Mouse (Mus musculus): ENCODE measurements around the gene Tcfl5. TPM values are rescaled to one million over a fixed set of nuclear protein-coding genes. Genes with fewer than 3 reads are reported as not detected.

The Tcfl5 gene
- total and polyA plus RNA-seq, 3 experiments: not detected

DNA sequence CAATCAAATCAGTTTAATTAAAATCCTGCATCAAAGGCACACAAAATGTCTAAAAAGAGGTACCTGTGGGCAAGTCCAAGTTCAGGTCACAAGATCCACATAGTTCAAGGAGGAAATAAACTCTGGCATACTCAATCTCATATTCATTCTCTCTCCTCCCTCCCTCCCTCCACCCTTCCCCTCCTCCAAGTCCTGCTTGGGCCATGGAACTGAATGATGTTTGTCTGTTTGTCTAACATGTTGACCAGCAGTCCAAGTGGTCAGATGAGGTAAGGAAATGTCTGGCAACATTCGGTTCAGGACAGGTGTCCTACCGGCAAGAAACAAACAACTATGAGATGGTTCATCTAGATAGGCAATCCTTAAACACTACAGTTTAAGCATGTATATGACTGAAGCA lies 34.2 kb upstream of the Tcfl5 start:
- no peak overlapping the region for H3K4me2 ChIP-seq (ENCODE audit: insufficient read depth, low read depth, poor library complexity, severe bottlenecking)
- 0 out of 2 replicates have a peak, but pooled peaks cover 3% of the 10 kb centered on the region for H3K79me2 ChIP-seq (replicated peaks; ENCODE audit: control insufficient read depth, extremely low read depth, insufficient read depth, poor library complexity, severe bottlenecking)
- H3K27me3 ChIP-seq (replicated peaks): no peaks in the 10 kb centered on the region
- dilution Hi-C loops (cut with MboI; ENCODE audit: extremely low pct_ligation_motif_present, extremely low pct_unique_long_range_greater_than_20kb, low sequenced_read_pairs) (no loop called here), in situ Hi-C loops (cut with MboI; ENCODE audit: low pct_ligation_motif_present, low pct_unique_long_range_greater_than_20kb, low sequenced_read_pairs) (no loop called here)
- H3K4me3 ChIP-seq (replicated peaks in 1 of 3; ENCODE audit: low read depth in 2 of 3, low read length in 2 of 3, poor library complexity in 1 of 3): no peak overlapping the region
- peaks cover 0 to 3% of the 10 kb centered on the region in 2 experiments; a peak in 1 of 4 replicates for H3K4me1 ChIP-seq (ENCODE audit: control insufficient read depth in 1 of 2, insufficient read depth in 2 of 2)
- no peak overlapping the region for H3K27ac ChIP-seq (ENCODE audit: insufficient read depth, low read depth)
- peaks cover 38 to 82% of the 10 kb centered on the region in 2 experiments for H3K36me3 ChIP-seq (replicated peaks in 1 of 2; ENCODE audit: control insufficient read depth in 1 of 2, insufficient read depth in 1 of 2, low read length in 1 of 2)
- no peaks in the 10 kb centered on the region for H3K9me3 ChIP-seq (replicated peaks; ENCODE audit: low read length)
- H3K9ac ChIP-seq (ENCODE audit: insufficient read depth, low read depth): no peak overlapping the region
- DNase-seq (ENCODE audit: extremely low read depth): no peak
- TF ChIP-seq JUN (IDR thresholded peaks at IDR 0.05; ENCODE audit: insufficient read depth, low read depth, low read length) (no peak), POLR2AphosphoS2 (IDR thresholded peaks at IDR 0.05; ENCODE audit: low read depth, low read length) (no peak), ZNF384 (IDR thresholded peaks at IDR 0.05; ENCODE audit: low read depth, low read length) (no peak), GABPA (IDR thresholded peaks at IDR 0.05; ENCODE audit: insufficient replicate concordance, low read depth, low read length) (no peak), CHD1 (IDR thresholded peaks at IDR 0.05; ENCODE audit: low read depth, low read length) (no peak), ZMIZ1 (IDR thresholded peaks at IDR 0.05; ENCODE audit: low read depth, low read length) (no peak), CHD2 (IDR thresholded peaks at IDR 0.05; ENCODE audit: low read length) (no peak), EP300 (IDR thresholded peaks at IDR 0.05; ENCODE audit: low read length) (no peak), MXI1 (IDR thresholded peaks at IDR 0.05; ENCODE audit: low read depth, low read length) (no peak), ZKSCAN1 (IDR thresholded peaks at IDR 0.05; ENCODE audit: borderline replicate concordance, low read depth, low read length) (no peak), TCF12 (IDR thresholded peaks at IDR 0.05; ENCODE audit: low read depth, low read length) (no peak), MAX (IDR thresholded peaks at IDR 0.05; ENCODE audit: low read length) (no peak), SMC3 (IDR thresholded peaks at IDR 0.05; ENCODE audit: low read depth, low read length) (no peak), NELFE (IDR thresholded peaks at IDR 0.05; ENCODE audit: low read depth, low read length) (no peak), E2F4 (IDR thresholded peaks at IDR 0.05; ENCODE audit: insufficient replicate concordance, low read depth, low read length) (no peak), KAT2A (IDR thresholded peaks at IDR 0.05; ENCODE audit: insufficient replicate concordance, low read length) (no peak), NRF1 (IDR thresholded peaks at IDR 0.05; ENCODE audit: low read depth, low read length) (no peak), MYC (IDR thresholded peaks at IDR 0.05; ENCODE audit: low read depth, low read length) (no peak)

DNA sequence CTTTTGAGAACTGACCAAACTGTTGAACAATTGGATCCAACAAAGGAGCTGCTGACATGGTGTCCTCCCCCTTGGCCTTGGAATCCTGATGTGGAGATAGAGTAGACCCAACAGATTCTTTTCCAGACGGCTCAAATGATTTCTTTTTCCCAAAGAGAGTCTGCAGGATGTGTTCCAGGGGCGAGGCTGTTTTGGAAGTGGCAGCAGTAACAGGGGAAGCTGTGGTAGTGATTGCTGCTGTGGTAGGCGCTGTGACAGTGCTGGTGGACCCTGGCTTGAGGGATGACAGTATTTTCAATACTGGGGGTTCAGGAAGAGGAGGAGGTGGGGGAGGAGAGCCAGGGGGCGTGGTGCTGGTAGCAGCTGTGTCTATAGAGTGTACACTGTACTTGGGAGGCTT lies 19.5 kb upstream of the Tcfl5 start:
- no peak for TF ChIP-seq HCFC1 (IDR thresholded peaks at IDR 0.05; ENCODE audit: low read depth, low read length)
- no peak for TF ChIP-seq GABPA (IDR thresholded peaks at IDR 0.05; ENCODE audit: insufficient replicate concordance, low read depth, low read length)
- TF ChIP-seq MAZ (IDR thresholded peaks at IDR 0.05; ENCODE audit: low read depth, low read length): no peak
- TF ChIP-seq NELFE (IDR thresholded peaks at IDR 0.05; ENCODE audit: low read depth, low read length): no peak
- TF ChIP-seq BHLHE40 (IDR thresholded peaks at IDR 0.05; ENCODE audit: low read depth, low read length): no peak
- TF ChIP-seq UBTF (IDR thresholded peaks at IDR 0.05; ENCODE audit: low read depth, low read length): no peak
- TF ChIP-seq POLR2AphosphoS2 (IDR thresholded peaks at IDR 0.05; ENCODE audit: low read depth, low read length): no peak
- TF ChIP-seq TBP (conservative IDR thresholded peaks at IDR 0.05; ENCODE audit: low read depth, low read length): no peak
- TF ChIP-seq MAFK (IDR thresholded peaks at IDR 0.05; ENCODE audit: insufficient replicate concordance, low read length): no peak
- no peak for TF ChIP-seq ELF1 (IDR thresholded peaks at IDR 0.05; ENCODE audit: low read depth, low read length)
- TF ChIP-seq ZC3H11A (IDR thresholded peaks at IDR 0.05; ENCODE audit: low read depth, low read length): no peak
- TF ChIP-seq CHD1 (IDR thresholded peaks at IDR 0.05; ENCODE audit: low read depth, low read length): no peak
- no peak for TF ChIP-seq USF1 (IDR thresholded peaks at IDR 0.05; ENCODE audit: low read depth, low read length)
- TF ChIP-seq JUN (IDR thresholded peaks at IDR 0.05; ENCODE audit: insufficient read depth, low read depth, low read length): no peak
- TF ChIP-seq ZKSCAN1 (IDR thresholded peaks at IDR 0.05; ENCODE audit: borderline replicate concordance, low read depth, low read length): no peak
- DNase-seq (ENCODE audit: extremely low read depth): no peak
- H3K9me3 ChIP-seq (replicated peaks; ENCODE audit: low read length): no peaks in the 10 kb centered on the region
- dilution Hi-C loops (cut with MboI; ENCODE audit: extremely low pct_ligation_motif_present, extremely low pct_unique_long_range_greater_than_20kb, low sequenced_read_pairs): no loop called here
- H3K79me2 ChIP-seq (replicated peaks; ENCODE audit: control insufficient read depth, extremely low read depth, insufficient read depth, poor library complexity, severe bottlenecking): no peaks in the 10 kb centered on the region
- H3K4me3 ChIP-seq (replicated peaks in 1 of 3; ENCODE audit: low read depth in 2 of 3, low read length in 2 of 3, poor library complexity in 1 of 3): no peak overlapping the region
- no peak overlapping the region for H3K4me2 ChIP-seq (ENCODE audit: insufficient read depth, low read depth, poor library complexity, severe bottlenecking)
- H3K9ac ChIP-seq (ENCODE audit: insufficient read depth, low read depth): no peak overlapping the region
- in situ Hi-C loops (cut with MboI; ENCODE audit: low pct_ligation_motif_present, low pct_unique_long_range_greater_than_20kb, low sequenced_read_pairs): no loop called here
- peaks cover 44 to 72% of the 10 kb centered on the region in 2 experiments for H3K36me3 ChIP-seq (replicated peaks in 1 of 2; ENCODE audit: control insufficient read depth in 1 of 2, insufficient read depth in 1 of 2, low read length in 1 of 2)
- H3K27ac ChIP-seq (ENCODE audit: insufficient read depth, low read depth): no peak overlapping the region
- H3K27me3 ChIP-seq (replicated peaks): no peaks in the 10 kb centered on the region
- peaks cover 0 to 3% of the 10 kb centered on the region in 2 experiments; a peak in 1 of 4 replicates for H3K4me1 ChIP-seq (ENCODE audit: control insufficient read depth in 1 of 2, insufficient read depth in 2 of 2)

Measured in CH12.LX (cell line).